Mouse (Mus musculus): ENCODE results near the gene Ttyh3.

Gene Ttyh3

DNA sequence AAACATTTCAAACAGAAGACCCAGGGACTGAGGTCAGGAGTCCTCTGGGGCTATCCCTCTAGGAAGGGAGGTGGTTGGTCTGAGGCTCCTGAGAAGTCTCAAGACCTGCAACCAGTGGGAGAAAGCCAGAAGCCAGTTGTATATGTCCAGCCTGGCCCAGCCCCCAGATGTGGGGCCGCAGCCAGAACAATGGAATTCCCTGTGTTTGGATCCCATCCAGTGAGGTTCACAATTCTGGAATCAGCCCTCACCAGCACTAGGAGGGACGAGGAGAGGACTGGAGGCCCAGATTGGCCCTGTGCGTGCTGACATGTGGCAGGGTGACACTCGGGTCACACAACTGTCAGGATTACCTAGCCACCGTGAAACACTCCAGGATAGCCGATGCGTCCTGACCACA, 3.8 kb upstream of the Ttyh3 start:
- no peak for DNase-seq (ENCODE audit: low read depth, low spot score)

DNA sequence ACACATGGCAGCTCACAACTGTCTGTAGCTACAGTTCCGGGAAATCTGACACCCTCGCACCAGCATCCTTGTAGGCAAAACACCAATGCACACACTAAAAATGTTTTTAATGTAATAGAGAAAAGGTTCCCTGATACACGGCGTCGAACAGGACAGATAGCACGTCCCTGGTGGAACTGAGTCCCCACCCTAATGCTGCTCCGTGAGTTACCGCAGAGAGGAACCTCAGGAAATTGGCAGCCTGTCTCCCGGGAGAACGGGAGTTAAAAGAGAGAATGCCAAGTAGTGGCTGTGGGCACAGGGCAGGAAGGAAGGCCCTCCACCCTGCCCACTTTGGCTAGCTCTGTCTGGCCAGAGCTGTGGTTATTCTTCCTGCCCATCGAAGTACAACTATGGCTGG, 2.4 kb upstream of the Ttyh3 start:
- no peak for DNase-seq (ENCODE audit: low read depth, low spot score)

DNA sequence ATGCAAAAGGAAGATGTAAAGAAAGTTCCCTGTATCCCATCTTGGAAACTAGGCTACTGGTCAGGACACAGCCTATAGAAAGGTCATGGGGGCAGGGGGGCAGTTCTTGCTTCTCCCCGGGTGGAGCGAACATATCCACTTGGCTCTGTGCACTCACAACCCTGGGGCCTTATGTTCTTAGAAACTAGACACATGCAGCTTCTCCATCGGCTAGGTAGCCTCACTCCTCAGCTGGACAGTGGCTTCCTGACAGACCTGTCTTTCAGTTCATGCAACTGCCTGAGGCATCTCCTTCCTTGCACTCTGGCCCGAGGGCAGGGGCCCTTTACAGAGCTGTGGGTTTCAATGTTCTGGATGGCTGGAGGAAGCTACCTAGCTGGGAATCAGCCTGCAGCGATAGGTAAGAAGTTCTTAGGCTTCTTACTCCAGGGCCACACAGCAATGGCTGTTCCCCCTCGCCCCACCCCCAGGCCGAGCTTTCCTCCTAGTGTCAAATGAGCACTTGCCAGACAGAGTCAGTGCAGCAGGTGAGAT, 1.1 kb upstream of the Ttyh3 start:
- DNase-seq (ENCODE audit: low read depth, low spot score) = no peak

DNA sequence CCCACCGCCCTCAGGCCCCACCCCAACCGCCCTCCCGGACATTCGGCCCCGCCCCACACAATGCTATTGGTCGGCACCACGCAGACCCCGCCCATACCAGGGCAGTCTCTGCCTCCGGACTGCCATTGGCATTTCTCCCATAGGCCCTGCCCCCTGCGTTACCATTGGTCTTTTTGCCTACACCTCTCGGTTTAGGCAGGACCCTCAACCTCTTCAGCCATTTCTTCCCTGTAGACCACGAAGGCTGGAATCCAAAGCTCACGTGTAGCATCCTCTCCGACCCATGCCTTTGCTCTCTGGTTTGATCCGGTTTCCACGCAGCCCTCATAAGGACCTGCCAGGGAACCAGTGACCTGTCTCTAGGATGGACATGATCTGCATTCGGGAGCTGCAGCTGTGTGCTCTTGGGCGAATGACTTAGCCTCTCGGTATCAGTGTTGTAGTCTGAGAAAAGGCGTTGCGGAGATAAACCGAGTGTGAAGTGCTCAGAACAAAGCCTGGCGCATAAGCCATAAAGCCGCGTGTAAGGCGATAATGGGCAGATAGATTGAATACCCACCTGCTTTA, 353 bp upstream of the Ttyh3 start:
- peak; percentile 96 for DNase-seq (ENCODE audit: low read depth, low spot score)

DNA sequence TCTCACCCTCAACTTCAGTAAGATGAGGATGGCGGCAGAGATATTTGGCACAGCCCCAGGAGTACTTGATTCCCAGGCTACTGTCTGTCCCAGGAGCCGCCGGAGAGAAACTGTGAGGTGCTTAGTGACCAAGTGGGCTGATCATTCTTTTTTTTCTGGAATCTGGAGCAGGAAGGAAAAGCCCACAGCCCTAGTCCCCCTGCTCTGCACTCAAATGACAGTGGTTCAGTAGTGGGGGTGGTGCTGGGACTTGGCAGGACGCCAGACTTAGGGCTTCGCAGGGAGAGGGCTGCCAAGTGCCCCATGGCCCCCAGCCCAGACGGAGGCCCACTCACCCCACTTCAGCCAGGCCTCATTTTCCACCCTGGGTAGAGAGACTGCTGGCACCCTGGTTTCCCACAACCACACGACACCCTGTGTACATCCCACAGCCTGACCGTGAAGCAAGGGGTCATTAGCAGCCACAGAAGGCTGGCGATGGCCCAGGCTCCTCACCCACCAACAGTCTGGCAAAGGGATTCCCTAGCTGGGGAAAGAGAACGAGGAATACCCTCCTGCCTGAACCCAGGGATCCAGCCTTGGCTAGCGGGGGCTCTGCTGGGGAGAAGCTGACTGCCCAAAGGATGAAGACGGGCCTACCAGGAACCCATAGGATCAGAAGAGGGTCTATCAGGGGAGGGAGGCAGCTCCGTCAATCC, 861 bp downstream of the Ttyh3 start:
- no peak for DNase-seq (ENCODE audit: low read depth, low spot score)

DNA sequence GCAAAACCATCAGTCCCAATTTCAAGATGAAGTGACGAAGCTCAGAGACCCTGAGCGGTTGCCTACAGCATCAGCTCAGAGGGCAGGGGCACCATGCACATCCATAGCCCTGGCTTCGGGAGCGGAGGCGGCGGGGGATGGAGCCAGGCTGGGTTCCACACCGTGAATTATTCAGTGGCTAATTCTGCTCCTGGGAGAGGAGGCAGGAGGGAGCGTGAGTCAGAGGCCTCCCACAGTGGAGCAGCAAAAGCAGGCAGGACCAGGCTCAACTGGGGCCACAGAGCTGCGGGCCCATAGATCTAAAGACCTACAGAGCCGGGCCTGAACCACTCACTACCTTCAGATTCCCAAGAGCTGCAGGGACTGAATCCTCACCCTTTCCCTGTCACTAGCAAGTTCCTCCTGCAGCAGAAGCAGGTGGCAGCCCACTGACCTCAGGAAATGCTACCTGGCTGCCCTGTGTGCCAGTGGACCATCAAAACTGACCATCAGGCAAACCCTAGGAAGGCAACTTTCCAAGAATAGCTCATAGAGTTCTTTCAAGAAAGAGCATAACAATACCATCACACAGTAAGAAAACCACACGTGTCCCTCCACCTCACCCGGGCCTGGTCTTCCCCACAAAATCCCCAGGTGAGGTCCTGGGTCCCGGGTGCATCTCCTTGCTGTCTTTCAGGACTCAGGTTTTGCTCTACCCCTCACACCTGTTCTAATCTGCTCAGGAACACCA, 1.6 kb downstream of the Ttyh3 start:
- no peak for DNase-seq (ENCODE audit: low read depth, low spot score)

DNA sequence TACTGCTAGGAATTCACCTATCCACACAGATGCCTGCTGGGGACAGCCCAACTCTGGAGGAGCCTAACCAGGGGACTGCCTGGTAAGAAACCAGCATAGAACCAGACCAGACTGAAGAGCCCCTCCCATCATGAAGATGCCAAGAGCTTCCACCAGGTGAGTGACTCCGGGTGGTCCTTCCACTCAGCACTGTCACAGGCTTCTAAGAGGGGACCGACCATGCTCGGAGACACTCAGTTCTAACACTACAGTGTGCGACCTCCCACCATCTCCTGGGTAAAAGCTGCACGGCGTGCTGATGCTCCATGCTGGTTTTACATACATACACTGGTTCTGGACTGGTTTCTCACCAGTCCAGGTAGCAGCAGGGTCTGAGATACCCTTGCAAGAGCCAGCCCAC, 2.7 kb downstream of the Ttyh3 start:
- no peak for DNase-seq (ENCODE audit: low read depth, low spot score)

DNA sequence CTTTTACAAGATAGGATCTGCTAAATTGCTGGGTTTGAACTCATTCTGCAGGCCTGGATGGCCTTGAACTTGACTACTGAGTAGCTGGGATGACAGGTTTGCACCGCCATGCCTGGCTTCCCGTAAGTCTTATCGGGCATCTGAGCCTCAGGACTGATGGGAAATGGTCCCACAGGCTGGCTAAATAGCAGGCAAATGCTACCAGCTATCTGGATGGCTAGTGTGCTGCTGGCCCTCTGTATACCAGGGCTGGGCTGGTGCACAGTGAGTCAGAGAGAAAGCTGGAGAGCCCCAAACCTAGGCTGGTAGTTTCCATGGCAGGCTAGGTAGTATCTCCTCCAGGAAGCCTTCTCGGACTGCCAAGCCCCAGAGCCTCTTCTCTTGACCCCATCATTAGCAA, 3.4 kb downstream of the Ttyh3 start:
- no peak for DNase-seq (ENCODE audit: low read depth, low spot score)

DNA sequence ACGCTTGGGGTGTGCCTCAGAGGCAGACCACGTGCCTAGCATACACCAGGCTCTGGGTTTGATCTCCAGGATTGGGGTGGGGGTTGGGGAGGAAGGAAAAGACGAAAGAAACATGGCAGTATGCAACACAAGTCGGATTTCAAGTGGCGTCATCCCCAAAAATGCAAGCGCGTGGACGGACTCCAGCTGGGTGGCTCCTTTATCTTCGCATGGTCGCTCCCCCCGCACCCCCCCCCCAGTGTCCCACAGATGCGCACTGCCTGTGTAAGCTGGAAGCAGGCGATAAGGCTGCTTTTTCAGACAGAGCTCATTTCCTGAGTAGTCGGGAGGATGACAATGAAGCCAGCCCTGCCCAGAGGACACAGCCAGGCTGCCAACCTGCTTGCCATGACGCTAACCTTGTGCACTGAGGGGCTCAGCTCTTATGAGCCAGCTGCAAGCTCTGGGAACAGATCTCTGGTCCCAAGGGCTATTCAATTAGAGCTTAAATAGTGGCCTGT, 4.1 kb downstream of the Ttyh3 start:
- no peak for DNase-seq (ENCODE audit: low read depth, low spot score)

DNA sequence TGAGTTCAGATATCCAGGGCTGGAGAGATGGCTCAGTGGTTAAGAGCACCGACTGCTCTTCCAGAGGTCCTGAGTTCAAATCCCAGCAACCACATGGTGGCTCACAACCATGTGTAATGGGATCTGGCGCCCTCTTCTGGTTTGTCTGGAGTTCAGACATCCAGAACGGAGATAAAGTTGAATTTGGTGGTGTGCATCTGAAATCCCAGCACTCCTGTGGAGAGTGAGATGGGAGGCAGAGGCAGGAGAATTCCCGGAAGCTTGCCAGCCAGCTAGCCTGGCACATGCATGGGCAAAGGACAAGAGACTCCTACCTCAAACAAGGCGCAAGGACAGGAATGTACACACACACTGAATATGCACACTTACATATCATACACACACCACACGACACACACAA, 4.6 kb downstream of the Ttyh3 start:
- no peak for DNase-seq (ENCODE audit: low read depth, low spot score)

DNA sequence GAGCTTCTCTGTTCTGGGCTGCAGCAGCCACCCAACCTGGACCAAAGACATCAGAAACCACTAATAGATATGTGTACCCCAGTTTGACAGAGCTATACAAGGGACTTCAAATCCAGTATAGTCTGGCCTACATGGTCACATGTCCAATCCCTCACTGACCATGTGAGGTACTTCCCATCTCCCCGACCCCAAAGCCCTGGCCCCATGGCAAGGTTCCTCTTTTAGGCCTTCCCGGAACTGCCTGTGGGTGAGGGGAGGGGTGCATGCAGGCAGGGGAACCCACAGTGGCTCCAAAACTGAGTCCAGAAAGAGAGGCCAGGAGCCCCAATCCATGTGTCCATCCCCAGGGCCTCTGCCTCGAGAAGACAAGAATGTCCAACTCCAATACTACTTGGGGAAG, 6.8 kb downstream of the Ttyh3 start:
- DNase-seq (ENCODE audit: low read depth, low spot score) = no peak

DNA sequence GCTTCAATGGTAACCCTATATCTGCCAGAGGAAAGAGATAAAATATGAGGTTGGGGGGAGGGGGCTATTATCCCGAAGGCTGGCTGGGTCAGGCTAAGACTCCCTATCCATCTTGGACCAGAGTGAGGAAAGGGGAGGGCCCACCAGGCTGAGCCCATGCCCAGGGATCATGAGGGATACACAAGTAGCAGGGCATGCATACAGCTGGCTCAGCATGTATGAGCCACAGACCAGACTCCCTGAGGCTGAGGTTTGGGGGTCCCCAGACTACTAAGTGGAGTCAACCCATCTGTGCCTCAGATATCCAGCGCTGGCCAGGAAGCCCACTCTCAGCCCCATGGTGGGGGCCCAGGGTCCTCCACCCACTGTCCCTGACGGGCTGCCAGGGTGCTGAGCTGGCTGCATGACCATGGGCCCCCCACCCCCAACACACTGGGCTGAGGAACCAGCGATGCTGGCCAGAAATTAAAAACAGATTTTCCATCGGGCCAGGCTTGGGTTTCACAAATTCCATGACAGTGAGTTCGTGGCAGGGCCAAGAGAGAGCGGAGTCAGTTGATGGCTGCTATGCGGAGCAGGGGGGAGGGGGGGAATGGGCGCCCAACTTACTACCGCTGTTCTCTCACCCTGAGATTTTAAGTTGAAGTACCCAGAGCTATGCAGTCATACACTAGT, 7.4 kb downstream of the Ttyh3 start:
- no peak for DNase-seq (ENCODE audit: low read depth, low spot score)

DNA sequence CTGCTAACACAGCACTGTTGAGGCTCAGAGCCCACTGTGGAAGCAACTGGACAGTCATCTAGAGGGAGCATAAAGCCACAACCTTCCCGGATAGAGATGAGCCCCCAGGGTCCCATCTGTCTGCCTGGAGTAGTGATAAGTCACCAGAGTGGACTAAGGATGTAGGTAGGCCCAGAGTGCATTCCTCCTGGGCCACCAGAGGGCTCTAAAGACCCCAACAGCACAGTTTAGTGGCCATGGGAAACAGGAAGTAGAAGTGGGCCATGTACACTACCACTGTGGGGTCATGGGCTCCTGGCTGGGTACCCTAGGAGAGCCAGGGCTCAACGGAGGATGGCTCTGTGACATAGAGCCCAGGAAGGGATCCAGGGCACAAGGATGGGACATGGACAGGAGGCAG, 8.0 kb downstream of the Ttyh3 start:
- no peak for DNase-seq (ENCODE audit: low read depth, low spot score)

DNA sequence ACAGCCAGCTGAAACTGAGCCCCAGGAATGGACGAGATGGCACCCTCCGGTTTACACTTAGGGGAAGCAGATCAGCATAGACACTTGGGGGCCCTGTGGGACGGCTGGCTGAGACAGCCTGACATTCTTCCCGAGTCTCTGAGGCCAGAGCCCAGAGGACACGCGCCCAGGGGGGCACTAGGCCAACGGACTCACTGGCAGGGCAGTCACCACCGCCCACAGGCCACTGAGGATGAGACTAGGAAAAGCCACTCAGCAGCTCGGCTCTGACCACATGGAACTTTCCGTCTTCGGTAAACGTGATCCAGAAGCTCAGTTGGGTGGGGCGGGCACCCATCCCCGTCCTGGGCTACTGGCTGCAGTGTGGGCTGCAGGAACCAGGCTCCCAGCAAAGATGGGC, 9.0 kb downstream of the Ttyh3 start:
- no peak for DNase-seq (ENCODE audit: low read depth, low spot score)

DNA sequence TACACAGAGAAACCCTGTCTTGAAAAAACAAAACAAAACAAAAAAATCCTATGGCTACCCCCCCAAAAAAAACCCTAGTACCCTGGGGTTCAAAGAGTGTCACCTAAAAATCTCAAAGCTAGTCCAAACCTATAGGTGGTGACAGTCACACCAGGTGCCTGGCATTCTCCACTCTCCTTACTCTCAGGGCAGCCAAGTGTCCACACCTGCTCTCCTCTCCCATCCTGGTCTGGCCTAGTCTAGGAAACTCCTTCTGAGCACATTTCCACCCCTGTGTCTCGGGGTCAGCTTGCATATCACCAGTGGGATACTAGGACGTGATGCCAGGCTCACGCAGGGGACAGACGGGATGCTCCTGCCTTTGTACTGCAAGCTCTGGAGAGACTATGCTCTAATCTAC, 9.5 kb downstream of the Ttyh3 start:
- no peak for DNase-seq (ENCODE audit: low read depth, low spot score)

DNA sequence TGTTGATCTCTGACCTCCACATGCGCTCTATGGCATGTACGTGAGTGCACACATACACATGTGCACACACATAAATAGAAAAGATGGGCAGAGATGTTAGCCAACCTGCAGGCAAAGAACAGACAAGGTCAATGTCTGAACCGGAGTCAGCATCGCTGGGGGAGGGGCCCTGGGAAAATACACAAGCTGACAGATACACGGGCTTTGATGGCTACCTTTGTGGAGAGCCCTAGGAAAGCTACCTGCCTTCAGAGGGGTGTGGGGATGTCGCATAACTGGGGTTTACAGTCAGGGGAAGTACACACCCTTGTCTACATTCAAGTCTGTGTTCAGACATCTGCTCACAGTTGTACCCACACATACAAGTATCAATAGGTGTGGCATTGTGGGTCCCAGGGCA, 10.3 kb downstream of the Ttyh3 start:
- no peak for DNase-seq (ENCODE audit: low read depth, low spot score)

DNA sequence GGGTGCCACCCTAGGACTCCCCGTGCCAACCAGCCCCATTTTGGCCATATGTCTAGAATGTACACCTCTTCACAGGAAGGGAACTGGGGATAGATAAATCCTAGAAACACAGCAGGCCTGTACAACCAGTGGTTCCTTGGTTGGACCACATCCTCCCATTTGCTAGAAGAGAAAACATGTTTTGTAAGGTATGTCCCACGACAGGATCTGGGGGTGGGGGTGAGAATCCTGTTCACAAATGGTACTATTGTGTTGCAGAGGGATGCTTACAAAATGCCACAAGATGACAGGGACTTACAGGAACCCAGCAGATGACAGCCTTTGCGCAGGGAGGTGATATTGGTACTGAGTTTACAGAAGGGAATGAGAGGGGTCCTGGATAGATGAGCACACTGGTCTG, 10.8 kb downstream of the Ttyh3 start:
- no peak for DNase-seq (ENCODE audit: low read depth, low spot score)

DNA sequence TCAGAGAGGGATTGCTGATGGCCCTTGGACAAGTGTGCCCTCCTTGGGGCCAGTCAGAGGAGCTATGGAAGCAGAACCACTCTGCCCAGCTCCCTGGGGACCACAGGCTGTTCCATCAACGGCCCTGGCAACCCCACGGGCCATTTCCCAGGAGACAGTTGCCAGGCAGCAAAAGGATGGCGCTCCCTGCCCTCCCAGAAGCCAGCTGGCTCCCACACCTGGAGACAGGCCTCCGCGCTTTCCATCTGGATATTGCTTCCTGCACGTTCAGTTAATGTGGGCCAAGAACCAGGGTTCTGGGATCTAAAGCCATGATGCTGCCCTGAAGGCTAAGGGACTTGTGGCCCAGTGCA, 11.8 kb downstream of the Ttyh3 start:
- no peak for DNase-seq (ENCODE audit: low read depth, low spot score)

DNA sequence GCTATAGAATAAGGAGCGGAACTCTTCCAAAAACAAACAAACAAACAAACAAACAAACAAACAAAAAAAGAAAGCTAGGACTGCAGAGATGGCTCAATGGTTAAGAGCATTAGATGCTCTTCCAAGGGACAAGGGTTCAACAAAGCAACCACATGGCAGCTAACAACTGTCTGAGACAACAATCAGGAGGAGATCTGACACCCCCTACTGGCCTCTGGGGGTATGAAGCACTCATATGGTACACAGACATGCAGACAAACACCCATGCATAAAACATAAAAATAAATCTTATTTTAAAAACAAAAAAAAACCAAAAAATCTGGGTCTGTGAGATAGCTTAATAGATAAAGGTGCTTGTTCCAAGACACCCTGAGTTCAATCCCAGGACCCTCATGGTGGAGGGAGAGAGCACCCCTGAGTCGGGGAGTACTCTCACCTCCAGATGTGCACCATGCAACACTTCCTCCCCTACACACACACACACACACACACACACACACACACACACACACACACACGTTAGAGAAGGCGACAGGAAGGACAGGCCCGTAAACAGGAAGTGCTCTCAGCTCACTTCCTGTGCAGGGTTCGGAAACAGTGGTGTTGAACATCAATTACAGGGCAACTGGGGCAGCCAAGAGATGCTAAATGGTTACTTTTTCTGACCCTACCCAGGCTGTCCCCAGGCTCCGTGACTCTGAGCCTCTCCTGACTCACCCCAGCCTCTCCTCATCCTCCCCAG, 12.3 kb downstream of the Ttyh3 start:
- peak; percentile 33 for DNase-seq (ENCODE audit: low read depth, low spot score)

DNA sequence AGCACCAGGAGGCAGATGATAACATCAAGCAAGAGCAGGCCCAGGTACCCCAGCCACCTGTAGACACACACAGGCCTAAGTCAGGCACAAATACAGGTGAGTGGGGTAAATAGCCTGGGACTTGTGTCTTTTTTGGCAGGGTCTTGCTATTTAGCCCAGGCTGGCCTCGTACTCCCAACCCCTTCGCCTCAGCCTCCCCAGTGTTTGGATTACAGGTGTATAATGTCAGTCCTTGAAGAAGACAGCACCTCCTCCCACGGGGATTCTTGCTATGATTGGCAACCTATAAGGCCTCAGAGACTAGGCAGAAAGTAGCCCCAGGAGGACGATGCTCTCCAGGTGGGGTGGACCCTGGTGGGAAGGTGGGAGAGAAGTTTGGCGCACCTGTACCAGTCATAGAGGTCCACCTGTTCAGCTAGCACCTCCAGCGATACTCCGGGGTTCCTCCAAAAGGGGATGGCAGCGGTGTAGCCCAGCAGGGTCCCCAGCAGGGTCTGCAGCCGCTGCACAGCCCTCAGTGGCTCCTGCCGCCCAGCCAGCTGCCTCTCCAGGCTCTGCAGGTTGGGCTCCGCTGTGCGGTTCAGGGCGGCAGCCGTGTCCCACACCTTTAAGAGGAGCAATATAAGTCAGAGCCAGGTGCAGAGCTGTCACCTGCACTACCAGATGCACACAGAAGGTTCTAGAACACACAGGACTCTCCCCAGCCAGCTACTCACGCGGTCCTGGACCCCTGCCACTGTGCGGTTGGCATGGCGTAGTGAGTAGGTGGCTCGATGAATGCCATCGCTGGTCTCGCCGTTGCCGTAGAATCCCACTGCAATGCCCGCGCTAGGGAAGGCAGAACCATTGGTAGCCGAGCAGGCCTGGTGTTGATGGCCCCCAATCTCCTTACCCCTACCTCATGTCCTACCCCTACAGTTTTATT, 13.8 kb downstream of the Ttyh3 start:
- no peak for DNase-seq (ENCODE audit: low read depth, low spot score)

DNA sequence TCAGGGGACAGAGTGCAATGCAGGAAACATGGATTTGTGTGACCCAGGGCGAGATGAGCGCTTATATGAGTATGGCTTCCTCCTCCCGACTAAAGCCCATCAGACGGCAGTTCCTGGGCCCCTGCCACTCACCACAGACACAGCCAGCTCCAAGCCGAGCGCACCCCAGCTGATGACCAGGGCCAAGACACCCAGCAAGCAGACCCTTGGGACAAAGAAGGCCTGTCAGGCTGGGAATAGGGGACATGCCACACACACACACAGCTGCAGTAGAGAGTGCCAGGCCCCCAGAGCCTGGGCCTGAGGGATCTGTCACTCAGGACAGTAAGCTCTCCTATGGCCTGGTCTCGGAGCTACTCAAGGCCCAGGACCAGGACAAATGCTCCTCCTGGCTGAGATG, 15.4 kb downstream of the Ttyh3 start:
- no peak for DNase-seq (ENCODE audit: low read depth, low spot score)

Data from ES-CJ7 (cell line).